Mouse (Mus musculus) liver, postnatal 0 days (tissue): Measurements from ENCODE around the gene Gm20388. TPM values are rescaled to one million over a fixed set of nuclear protein-coding genes. Genes with fewer than 3 reads are reported as not detected.
A peak's percentile ranks its signal among the peaks of the same experiment; 100 is the strongest.

Source experiments
- ATAC-seq: fragments of 200-750 bp; cut with Nextera tagmentation; 2 replicates; pipeline ENCODE4 v1.8.0; 2017; ENCODE audit warnings: mild to moderate bottlenecking, moderate library complexity
- DNase-seq: peaks from one replicate; pipeline ENCODE4 v3.0.0-alpha.2; 2016
- H3K27ac ChIP-seq: fragments of 300-500 bp; sonication (generic); 2 replicates; pipeline ENCODE4 v1.5.1; 2014; ENCODE audit warnings: antibody characterized with exemption, moderate library complexity, mild to moderate bottlenecking, low read depth
- H3K27me3 ChIP-seq: fragments of 300-500 bp; sonication (generic); 2 replicates; pipeline ENCODE4 v1.6.1; 2014; ENCODE audit warnings: low read length, control low read depth, mixed read lengths; ENCODE audit not compliant: insufficient read depth
- H3K36me3 ChIP-seq: fragments of 300-500 bp; sonication (generic); replicated peaks from 2 replicates; pipeline ENCODE4 v1.6.1; 2014; ENCODE audit warnings: mild to moderate bottlenecking, control low read depth, low read length, moderate library complexity, mixed read lengths; ENCODE audit not compliant: insufficient read depth
- H3K4me1 ChIP-seq: fragments of 300-500 bp; sonication (generic); 2 replicates; pipeline ENCODE4 v1.6.1; 2014; ENCODE audit warnings: antibody characterized with exemption, mild to moderate bottlenecking, control low read depth; ENCODE audit not compliant: insufficient read depth
- H3K4me2 ChIP-seq: fragments of 300-500 bp; sonication (generic); 2 replicates; pipeline ENCODE4 v1.6.1; 2014; ENCODE audit warnings: low read depth, mild to moderate bottlenecking, low read length, moderate library complexity, mixed read lengths
- H3K4me3 ChIP-seq: fragments of 300-500 bp; sonication (generic); 2 replicates; pipeline ENCODE4 v1.5.1; 2014; ENCODE audit warnings: low read depth, low read length
- H3K9ac ChIP-seq: fragments of 300-500 bp; sonication (generic); replicated peaks from 2 replicates; pipeline ENCODE4 v1.6.1; 2014; ENCODE audit warnings: mild to moderate bottlenecking, moderate library complexity
- H3K9me3 ChIP-seq: fragments of 300-500 bp; sonication (generic); 2 replicates; pipeline ENCODE4 v1.6.1; 2016; ENCODE audit warnings: mild to moderate bottlenecking, control low read depth, low read length, mixed read lengths
- CTCF ChIP-seq: sonication (generic); IDR thresholded peaks from 2 replicates; pipeline ENCODE4 v1.5.1; 2016; ENCODE audit warnings: antibody characterized with exemption, low read depth
- EP300 ChIP-seq: IDR thresholded peaks from 2 replicates; pipeline ENCODE4 v1.6.1; 2016; ENCODE audit warnings: antibody characterized with exemption, low read depth, mild to moderate bottlenecking
- WGBS: fragments of 180-500 bp; shearing (Covaris S2); extraction: QIAGEN DNeasy Blood & Tissue Kit; methylation state at CpG from one replicate; pipeline ENCODE4 v1.1.7; 2014; ENCODE audit not compliant: insufficient replicate concordance; 5-methylcytosine and 5-hydroxymethylcytosine counted together
- polyA plus RNA-seq: library from polyadenylated mRNA; unstranded; fragments of >200 nt; fragmentation: Nextera tagmentation; extraction: Ambion mirVana; gene quantifications from 2 replicates; pipeline ENCODE4 v1.2.1, GENCODE M21; 2015

Gm20388 gene
- polyA plus RNA-seq, 1 experiment from 2014 or later = not detected

GRCm38 (mm10) chr8:122192771-122193170, 2282.1 kb downstream of the Gm20388 start:
- H3K4me1 ChIP-seq = no peaks in the 10 kb centered on the region
- TF ChIP-seq EP300 (no peak), CTCF (no peak)
- H3K4me2 ChIP-seq = no peak overlapping the region
- H3K4me3 ChIP-seq = no peak overlapping the region
- H3K9me3 ChIP-seq = no peaks in the 10 kb centered on the region
- no peak for DNase-seq
- WGBS = 74% methylated on average over 5 of the region's 5 CpGs
- no peaks in the 10 kb centered on the region for H3K36me3 ChIP-seq
- no peak for ATAC-seq
- no peak overlapping the region for H3K27ac ChIP-seq
- H3K27me3 ChIP-seq = no peaks in the 10 kb centered on the region; the same call in 1 of the 2 replicates
- no peak overlapping the region for H3K9ac ChIP-seq

GRCm38 (mm10) chr8:122193521-122193920, 2282.9 kb downstream of the Gm20388 start:
- H3K36me3 ChIP-seq = no peaks in the 10 kb centered on the region
- DNase-seq = no peak
- no peak overlapping the region for H3K4me3 ChIP-seq
- H3K9ac ChIP-seq = no peak overlapping the region
- no peaks in the 10 kb centered on the region for H3K9me3 ChIP-seq
- no peak overlapping the region for H3K27ac ChIP-seq
- WGBS = 73% methylated on average over 11 of the region's 11 CpGs
- H3K4me1 ChIP-seq = no peaks in the 10 kb centered on the region
- TF ChIP-seq EP300 (no peak), CTCF (no peak)
- H3K4me2 ChIP-seq = no peak overlapping the region
- ATAC-seq = no peak
- no peaks in the 10 kb centered on the region; the same call in 1 of the 2 replicates for H3K27me3 ChIP-seq

- WGBS = 47% methylated on average over 8 of the region's 8 CpGs
- no peak overlapping the region for H3K9ac ChIP-seq
- no peaks in the 10 kb centered on the region for H3K4me1 ChIP-seq
- H3K36me3 ChIP-seq = no peaks in the 10 kb centered on the region
- H3K9me3 ChIP-seq = no peaks in the 10 kb centered on the region
- TF ChIP-seq CTCF (no peak), EP300 (no peak)
- H3K4me3 ChIP-seq = no peak overlapping the region
- no peak overlapping the region for H3K4me2 ChIP-seq
- no peaks in the 10 kb centered on the region; the same call in 1 of the 2 replicates for H3K27me3 ChIP-seq
- H3K27ac ChIP-seq = no peak overlapping the region
- DNase-seq (no peak), ATAC-seq (no peak)
Measured at GRCm38 (mm10) chr8:122194396-122194795, 2283.8 kb downstream of the Gm20388 start.

- ATAC-seq = no peak
- no peak overlapping the region for H3K4me2 ChIP-seq
- no peaks in the 10 kb centered on the region for H3K36me3 ChIP-seq
- no peak overlapping the region for H3K9ac ChIP-seq
- H3K4me3 ChIP-seq = no peak overlapping the region
- no peaks in the 10 kb centered on the region for H3K27me3 ChIP-seq
- TF ChIP-seq CTCF (no peak), EP300 (no peak)
- no peaks in the 10 kb centered on the region for H3K4me1 ChIP-seq
- H3K9me3 ChIP-seq = no peaks in the 10 kb centered on the region
- no peak overlapping the region for H3K27ac ChIP-seq
- WGBS = 48% methylated on average over 5 of the region's 5 CpGs
- DNase-seq = no peak
Measured at GRCm38 (mm10) chr8:122197342-122197741, 2286.7 kb downstream of the Gm20388 start.

- H3K36me3 ChIP-seq = no peaks in the 10 kb centered on the region
- ATAC-seq = no peak
- 75% methylated on average over 12 of the region's 12 CpGs for WGBS
Measured at GRCm38 (mm10) chr8:122198378-122199025, 2287.9 kb downstream of the Gm20388 start.

GRCm38 (mm10) chr8:122199191-122199590, 2288.6 kb downstream of the Gm20388 start:
- 70% methylated on average over 9 of the region's 9 CpGs for WGBS
- H3K27me3 ChIP-seq = no peaks in the 10 kb centered on the region

More at GRCm38 (mm10) chr8:122198378-122199025, 2287.9 kb downstream of the Gm20388 start:
- DNase-seq = no peak
- Histone ChIP-seq H3K4me3 (no peak overlapping the region), H3K4me2 (no peak overlapping the region), H3K4me1 (no peaks in the 10 kb centered on the region), H3K9ac (no peak overlapping the region), H3K27me3 (no peaks in the 10 kb centered on the region), H3K27ac (no peak overlapping the region), H3K9me3 (no peaks in the 10 kb centered on the region)
- TF ChIP-seq CTCF (peak; percentile 23), EP300 (no peak)

More at GRCm38 (mm10) chr8:122199191-122199590, 2288.6 kb downstream of the Gm20388 start:
- no peak overlapping the region for H3K4me2 ChIP-seq
- ATAC-seq (no peak), DNase-seq (no peak)
- no peak overlapping the region for H3K9ac ChIP-seq
- H3K4me3 ChIP-seq = no peak overlapping the region
- H3K27ac ChIP-seq = no peak overlapping the region
- H3K4me1 ChIP-seq = no peaks in the 10 kb centered on the region
- no peaks in the 10 kb centered on the region for H3K36me3 ChIP-seq
- no peak for TF ChIP-seq CTCF
- no peak for TF ChIP-seq EP300
- H3K9me3 ChIP-seq = no peaks in the 10 kb centered on the region
